Mouse (Mus musculus) kidney, postnatal 25 days (tissue): Measurements from ENCODE around the gene Retnla.
"Not testable (repeated sequence)": the region's sequence is repeated elsewhere in the genome, so short reads cannot be mapped to it uniquely, and the experiment has no call there.

Source experiments
- DNase-seq, 2 experiments: peaks; one replicate each; pipeline ENCODE4 v3.0.0; 2021; ENCODE audit warnings: mixed read lengths in 2 of 2

Gene Retnla

DNA sequence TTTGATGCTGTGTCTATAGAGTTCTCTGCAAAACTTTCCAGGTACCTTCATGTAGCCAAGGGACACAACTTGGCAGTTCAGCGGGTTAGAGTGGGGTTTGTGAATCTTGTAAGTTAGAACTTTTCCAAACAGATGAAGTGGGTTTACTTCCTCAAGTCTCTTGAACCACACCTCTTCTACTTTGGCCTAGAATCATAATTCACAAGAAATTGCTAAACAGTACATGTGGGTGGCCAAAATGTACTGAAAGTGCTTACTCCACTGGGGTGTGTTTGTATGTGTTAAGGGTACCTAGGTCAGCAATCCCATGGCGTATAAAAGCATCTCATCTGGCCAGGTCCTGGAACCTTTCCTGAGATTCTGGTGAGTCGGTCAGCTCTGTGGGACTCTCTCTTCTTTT lies at the start of gene Retnla:
TSS of gene Retnla (plus strand) at position 286 of the 400 bp plus-strand sequence.
- DNase-seq = no peak

- DNase-seq = no peak
These were observed 44.1 kb upstream of the Retnla start for GRCm38 (mm10) chr16:48798285-48798684.

GRCm38 (mm10) chr16:48799470-48799869 lies 42.9 kb upstream of the Retnla start:
- no peak for DNase-seq

DNA sequence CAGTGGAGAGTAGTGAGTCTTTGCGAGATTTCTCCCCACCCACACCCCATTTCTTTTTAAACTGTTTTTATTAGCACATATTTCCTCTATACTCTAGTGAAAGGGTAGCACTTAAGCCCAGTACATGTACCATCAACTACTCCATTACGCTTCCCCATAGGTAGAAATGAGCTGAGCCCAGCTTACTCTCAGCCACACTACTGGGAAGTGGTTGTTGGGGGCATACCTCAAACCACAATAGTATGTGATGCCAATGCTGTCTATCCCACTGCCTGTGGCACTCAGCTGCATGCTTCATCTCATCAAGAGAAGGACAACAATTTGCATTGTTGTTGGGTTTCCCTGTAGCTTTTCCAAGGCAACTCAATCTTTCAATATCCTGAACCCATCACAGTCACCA lies 41.4 kb upstream of the Retnla start:
- DNase-seq = no peak

DNA sequence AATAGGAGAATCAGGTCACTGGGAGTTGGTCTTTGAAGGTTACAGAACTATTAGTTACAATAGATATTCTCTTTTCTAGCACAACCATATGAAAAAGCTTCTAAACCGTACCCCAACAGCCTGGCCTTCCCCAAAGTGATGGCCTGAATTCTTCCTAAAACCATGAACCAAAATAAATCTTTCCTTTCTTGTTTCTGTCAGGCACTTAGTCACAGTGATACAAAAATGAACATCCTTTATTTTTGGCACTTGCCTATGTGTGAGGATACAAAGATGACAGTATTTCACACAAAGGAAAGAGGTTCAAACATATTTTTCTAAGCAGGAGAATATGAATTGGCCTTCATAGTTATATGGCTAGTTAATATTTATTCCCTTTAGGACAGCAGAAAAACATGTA lies 36.9 kb upstream of the Retnla start:
- DNase-seq = no peak

DNA sequence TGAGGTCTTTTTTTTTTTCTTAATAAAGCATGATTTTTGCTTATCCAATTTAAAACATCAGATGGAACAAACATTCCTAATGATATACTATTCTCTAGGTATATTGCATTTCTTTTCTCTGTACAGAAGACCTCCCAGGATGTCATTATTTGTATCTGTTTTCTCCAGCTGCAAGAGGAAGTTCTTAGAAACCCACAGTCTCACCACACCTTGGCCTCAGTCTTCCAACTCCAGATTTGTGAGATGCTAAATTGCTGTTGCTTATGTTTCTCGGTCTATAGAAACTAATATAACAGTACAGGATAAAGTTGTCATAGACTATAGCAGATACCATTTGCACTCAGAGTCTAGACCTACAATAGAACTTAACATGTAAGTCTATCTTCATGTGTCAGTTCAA lies 35.8 kb upstream of the Retnla start:
- DNase-seq = no peak

- DNase-seq = no peak
These were observed 33.0 kb upstream of the Retnla start for GRCm38 (mm10) chr16:48809374-48809773.

DNA sequence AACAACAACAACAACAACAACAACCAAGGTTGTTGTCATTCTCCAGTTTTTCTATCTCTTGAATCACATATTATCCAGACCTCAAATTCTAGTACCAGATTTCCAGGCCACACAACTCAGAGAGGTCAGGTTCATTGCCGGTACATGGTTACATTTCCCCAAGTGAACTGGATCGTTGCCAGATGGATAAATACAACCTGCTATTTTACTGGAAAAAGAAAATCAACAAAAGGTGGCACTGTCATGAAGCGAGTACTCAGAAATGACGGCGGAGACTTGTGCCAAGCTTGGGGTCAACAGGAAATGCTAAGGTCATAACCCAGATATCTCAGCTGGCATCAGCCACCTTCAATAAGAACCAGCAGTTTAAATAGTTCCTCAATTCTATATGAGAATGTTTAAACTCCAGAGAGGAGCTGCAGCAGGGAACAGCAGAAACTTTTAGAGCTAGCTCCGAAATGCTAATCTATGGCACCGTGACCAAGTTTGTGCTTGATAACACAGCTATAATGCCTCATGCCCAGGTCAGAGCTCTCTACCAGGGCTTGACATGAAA lies 30.4 kb upstream of the Retnla start:
- no peak for DNase-seq

DNA sequence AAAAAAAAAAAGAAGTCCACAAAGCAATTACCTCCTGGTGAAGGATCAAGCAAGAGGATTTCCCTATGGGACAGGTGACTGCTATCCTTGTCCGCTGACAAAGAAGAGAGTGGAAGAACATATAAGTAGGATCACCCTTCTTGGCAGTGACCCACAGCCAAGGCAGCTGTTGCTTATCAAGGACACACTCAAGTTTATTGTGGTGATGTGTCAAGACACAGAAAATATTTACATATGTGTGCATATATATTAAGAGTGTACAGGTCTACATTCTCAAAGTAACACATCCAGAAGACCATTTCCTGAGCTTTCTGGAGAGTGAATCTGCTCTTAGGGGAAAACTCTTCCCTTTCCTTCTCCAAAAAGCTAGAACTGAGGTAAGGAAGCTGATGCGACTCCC lies 25.7 kb upstream of the Retnla start, which contains the start of gene Retnlb:
TSS of gene Retnlb (plus strand) at position 162 of the 400 bp plus-strand sequence.
- no peak for DNase-seq

- DNase-seq = no peak
These were observed 23.8 kb upstream of the Retnla start for GRCm38 (mm10) chr16:48818524-48818923.

DNA sequence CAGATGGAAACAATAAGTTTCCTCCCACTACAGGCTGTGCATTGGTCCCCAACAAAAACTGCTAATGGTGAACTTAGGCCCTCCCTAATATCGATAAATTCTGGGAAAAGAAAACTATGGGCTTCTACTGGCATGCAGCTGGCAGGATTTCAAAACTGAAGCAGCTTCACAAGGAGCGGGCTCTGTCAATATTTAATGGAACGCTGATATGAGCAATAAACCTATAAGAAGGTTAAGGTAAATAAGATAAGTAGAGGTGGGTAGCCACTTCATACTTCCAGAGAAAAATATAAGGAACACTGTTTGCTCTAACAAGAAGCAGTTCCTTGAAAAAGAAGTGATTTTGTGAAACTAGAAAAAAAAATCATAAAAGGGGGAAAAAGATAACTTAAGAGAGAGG lies 15.9 kb upstream of the Retnla start:
- no peak for DNase-seq

GRCm38 (mm10) chr16:48827625-48828024 lies 14.7 kb upstream of the Retnla start:
- DNase-seq = no peak

- no peak for DNase-seq
These were observed 13.3 kb upstream of the Retnla start for GRCm38 (mm10) chr16:48829060-48829459.

DNA sequence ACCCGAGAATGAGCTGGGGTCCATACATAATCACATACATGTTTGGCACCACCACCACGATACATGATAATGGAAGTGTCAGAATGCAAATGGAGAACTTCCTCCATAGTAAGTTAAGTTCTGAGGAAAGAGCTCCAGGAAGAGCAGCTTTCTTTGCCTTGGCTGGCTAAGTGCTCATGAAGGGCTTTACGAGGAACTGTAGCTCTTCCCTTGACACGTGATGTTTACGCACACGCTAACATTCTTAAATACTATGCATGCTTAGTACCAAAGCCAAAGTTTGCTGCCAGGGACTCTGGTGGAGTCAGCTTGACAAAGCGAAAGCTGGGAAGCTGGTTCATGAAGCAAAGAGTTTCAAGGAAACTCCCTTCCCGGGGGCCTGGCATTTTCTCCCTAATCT lies 10.3 kb upstream of the Retnla start:
- no peak for DNase-seq

- DNase-seq = not testable (repeated sequence)
These were observed 8.7 kb upstream of the Retnla start for GRCm38 (mm10) chr16:48833626-48834025.

DNA sequence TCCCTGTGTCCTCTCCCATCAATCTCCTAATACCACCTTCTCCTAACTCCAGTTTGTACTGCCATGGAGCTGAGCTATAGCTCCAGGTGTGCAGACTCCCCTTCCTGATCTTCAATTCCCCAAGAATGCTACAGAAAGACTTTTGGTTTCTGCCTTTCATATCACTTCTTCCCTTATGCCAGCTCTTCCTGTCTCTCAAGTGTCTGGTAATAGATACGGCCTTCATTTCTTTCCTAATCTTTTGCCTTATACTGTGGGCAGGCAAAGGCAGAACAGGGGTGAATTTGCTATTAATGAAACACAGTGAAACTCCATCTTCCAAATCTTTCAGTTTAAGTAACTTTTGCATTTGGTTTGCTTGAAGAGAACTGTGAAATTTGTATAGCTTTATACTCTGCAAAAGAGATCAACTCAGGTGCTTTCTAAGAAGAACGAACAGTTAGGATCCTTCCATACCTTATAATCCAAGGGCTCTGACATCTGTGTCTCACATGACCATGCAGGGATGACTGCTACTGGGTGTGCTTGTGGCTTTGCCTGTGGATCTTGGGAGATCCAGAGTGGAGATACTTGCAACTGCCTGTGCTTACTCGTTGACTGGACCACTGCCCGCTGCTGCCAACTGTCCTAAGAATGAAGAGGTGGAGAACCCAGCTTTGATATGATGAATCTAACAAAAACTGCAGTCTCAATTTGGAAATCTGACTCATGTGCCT lies 1.5 kb downstream of the Retnla start:
- DNase-seq = no peak

DNA sequence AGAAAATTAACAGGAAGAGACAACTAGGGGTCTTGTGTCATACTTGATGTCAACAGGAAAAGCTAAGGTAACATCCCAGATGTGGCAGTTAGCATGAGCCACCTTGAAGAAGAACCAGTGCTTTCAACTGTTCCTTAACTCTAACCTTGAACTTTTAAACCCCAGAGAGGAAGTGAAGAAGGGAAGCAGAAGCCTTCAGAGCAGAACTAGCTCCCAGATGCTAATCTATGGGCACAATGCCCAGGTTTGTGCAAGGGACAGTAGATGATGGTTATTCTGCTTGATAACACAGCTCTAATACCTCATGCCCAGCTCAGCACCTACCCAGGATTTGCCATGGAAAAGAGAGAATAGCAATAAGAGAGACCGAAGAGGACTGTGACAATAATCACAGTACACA lies 22.7 kb downstream of the Retnla start:
- DNase-seq = not testable (repeated sequence)

DNA sequence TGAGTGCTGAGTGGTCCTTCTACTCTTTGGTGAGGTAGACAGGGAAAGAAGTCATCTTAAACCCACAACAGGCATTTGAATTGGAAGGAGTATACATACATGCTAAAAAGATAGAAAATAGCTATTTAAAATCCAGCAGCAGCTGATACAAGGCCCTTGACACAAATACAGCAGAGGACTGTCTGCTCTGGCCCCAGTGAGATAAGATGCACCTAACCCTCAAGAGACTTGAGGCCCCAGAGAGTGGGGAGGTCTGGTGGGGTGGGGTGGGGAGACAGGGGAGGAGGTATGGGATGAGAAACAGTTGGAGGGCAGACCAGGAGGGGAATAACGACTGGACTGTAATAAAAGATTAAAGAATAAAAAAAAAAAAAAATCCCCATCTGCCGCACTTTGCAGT lies 25.3 kb downstream of the Retnla start:
- no peak for DNase-seq

- DNase-seq = no peak
These were observed 26.3 kb downstream of the Retnla start for GRCm38 (mm10) chr16:48868663-48869062.

DNA sequence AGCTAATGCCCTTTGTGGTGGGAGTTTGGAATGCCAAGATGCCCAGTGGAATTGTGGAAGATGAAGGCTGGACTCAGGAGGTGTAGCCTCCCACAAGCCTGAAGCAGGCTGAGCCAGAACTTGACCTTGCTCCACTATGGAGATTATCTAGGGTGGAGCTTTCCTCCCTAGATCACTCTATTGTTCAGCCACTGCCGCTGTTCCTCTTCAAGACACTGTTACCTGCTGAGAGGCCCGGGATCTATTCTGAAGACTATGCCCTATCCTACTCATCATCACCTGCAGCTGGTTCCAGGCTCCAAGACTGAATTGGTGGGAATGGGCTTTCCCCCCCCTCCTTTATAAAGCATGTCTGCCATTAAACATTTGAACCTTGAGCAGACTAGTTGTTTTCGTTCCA lies 27.3 kb downstream of the Retnla start:
- DNase-seq = no peak

- no peak for DNase-seq
These were observed 29.4 kb downstream of the Retnla start for GRCm38 (mm10) chr16:48871754-48872153.

- DNase-seq = no peak
These were observed 30.0 kb downstream of the Retnla start, which contains the start of gene Retnlg for GRCm38 (mm10) chr16:48872321-48872720. TSS of gene Retnlg (plus strand) at chr16:48872621.

DNA sequence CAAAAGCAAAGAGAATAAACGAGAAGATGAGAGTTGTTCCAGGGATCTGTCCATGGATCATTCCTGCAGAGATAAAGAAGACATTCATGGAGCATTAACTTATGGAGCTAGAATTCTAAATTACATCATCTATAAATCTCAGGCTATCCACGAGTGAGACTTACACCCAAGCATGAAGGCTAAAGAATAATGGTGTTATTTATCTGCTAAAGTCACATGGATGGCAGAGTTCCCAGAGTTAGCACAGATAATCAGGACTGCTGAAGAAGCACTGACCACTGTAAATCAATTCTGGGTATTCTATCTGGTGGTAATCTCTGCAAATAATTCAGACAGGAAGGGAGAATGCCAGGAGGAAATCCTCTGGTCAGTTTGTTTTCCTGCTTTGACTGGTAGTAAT lies 48.4 kb downstream of the Retnla start:
- DNase-seq = no peak
